Mouse (Mus musculus): ENCODE results near the gene Rflnb.

The Rflnb gene

DNA sequence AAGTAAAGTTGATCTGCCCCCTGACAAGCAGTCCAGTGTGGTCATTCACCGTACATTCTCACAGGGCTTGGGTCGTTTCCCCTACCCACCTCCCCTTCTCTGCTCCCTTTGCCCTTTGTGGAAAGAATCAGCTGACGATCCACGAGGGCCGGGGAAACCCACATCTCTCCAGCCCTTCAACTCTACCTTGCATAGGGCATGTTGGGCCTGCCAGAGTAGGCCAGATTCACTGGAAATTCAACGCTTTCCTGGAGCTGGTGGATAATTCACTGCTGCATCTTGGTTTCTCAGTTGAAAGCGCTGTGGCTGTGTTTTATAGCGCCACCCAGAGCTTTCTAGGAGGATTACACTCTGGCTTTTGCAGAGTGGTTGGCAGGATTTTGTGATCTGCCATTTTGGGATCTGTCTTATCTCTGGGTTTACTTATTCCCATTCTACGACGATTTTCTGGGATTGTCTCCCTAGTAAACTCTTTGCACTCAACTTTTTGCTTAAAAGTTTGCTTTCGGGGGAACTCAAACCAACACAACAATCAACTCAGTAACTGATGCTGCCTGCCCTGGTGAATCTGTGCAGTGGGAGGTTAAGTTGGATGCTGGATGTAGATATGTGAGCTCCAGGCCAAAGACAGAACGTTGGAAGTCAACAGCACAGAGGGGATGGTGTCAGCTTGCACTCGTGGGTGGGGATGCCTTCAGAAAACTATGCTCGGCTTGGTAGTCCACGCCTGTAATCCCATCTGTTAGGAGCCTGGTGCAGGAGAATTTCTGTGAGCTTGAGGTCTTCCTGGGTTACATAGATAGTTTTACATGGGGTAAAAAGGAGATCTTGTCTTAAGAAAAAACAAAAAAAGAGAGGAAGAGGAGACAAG is 36.4 kb downstream of the Rflnb start:
- no peak for DNase-seq (ENCODE audit: low spot score in 2 of 2)

DNA sequence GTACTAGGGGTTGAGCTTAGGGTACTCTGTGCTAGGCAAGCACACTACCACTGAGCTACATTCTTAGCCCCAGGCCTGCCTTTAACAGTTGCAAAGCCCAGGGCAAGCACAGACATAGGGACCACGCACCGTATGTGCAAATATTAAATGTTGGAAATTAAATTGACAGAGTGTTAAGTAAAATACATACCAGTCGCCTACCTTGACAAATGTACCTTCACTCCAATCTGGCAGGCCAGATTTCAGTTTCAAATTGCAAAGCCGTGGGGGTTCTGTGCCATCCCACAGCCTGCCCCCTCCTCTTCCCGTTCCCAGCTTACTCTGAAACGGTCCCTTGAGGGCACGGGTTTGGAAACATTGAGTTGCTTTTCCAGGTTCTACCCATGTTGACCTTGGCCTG is 41.6 kb downstream of the Rflnb start:
- no peak for DNase-seq (ENCODE audit: low spot score in 2 of 2)

DNA sequence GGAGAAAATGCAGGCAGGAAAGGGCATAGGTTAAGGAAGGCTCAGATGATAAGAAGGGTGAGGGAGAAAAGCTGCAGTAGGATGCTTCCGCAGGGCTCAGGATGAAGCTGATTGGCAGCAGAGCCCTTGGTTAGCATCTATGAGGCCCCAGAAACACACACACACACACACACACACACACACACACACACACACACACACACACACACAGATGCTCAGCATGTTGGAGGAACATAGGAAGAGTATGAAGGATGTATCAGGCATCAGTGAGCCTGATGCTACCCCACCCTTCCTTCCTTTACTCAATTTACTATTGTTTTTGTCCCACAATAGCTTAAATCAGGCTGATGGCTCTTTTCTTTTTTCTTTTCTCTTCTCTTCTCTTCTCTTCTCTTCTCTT is 43.0 kb downstream of the Rflnb start:
- peak; percentile 57 to 68 for DNase-seq (ENCODE audit: low spot score in 2 of 2)

DNA sequence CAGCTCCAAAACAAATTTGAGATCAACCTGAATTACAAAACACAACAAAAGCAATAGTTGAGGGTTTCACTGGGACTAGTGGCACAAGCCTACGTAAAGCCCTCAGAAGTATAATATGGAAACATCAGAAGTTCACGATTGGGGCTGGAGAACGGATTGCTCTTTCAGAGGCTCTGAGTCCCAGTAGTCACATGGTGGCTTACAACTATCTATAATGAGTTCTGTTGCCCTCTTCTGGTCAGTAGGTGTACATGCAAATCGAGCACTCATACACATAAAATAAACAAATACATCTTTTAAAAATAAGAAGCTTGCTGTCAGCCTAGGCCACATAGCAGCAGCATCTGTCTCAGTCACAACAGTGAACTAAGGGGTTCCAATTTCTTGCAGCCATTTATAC is 44.4 kb downstream of the Rflnb start:
- no peak for DNase-seq (ENCODE audit: low spot score in 2 of 2)

DNA sequence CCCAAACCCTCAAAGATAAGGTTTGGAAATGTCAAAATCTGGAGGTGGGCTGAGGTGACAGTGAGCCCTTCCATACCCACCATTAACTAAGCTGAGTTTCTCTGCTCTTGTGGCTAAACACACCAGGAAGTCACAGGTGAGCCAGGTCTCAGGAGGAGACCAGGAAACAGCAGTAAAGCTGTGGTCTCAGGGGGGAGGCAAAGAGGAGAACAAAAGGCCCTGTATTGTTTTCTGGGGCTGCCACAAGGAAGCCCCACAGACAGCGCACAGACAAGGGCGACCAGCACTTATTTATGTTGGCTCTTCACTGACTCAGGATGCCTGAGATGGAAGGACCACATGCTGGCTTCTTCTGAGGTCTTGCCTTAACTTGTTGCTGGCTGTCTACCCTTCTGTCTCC is 47.2 kb downstream of the Rflnb start:
- DNase-seq (ENCODE audit: low spot score in 2 of 2) = peak; percentile 49 to 50

DNA sequence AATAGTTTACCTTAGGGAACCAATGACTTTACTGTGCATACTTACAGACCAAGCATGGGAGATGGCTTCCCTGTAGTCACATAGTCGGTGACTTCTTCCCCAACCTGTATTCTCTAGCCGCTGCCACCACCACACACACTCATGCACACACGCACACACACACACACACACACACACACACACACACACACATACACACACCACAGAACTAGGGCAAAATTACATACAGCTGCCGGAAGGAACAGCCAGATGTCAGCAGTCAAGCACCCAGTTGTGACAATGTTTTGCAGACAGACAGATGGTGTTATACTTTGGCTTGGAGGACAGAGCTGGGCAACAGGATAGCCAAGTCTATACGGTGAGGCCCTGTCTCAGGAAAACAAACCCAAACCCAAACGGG is 49.5 kb downstream of the Rflnb start:
- DNase-seq (ENCODE audit: low spot score in 2 of 2) = peak; percentile 58 to 60

DNA sequence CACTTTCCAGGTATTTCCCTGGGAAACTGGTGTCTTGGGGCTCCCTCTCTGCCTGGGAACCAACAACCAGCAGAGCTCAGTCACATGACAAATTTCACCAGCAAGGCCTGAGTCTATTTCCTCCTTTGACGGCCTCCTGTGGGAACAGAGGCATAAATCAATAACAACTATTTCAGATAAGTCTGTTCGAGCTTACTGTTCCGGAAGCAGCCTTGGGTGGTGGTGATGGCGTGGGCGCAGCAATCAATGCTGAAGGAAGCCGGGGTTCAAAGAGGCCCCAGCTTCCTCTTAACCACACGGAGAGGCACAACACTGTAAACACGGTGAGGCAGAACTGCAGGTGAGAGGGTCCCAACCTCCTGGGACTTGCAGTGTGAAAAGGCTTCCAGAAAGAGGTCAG is 50.8 kb downstream of the Rflnb start:
- DNase-seq (ENCODE audit: low spot score in 2 of 2) = peak; percentile 92 to 93

DNA sequence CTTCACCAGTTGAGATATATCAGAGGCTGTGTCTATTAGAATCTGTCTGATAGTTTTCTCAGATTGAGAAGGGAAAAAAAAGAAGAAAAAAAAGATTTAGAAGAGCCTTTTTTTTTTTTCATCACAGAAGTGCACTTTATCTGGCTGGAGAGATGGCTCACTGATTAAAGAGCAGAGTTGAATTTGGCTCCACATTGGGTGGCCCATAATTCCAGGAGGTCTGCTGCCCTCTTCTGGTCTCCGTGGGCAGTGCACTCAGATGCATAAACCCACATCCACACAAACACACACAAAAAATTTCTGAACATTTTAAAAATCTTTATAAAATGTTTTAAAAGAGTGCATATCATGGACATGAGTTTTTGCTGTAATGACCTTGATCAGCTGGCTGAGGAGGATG is 53.6 kb downstream of the Rflnb start:
- no peak for DNase-seq (ENCODE audit: low spot score in 2 of 2)

DNA sequence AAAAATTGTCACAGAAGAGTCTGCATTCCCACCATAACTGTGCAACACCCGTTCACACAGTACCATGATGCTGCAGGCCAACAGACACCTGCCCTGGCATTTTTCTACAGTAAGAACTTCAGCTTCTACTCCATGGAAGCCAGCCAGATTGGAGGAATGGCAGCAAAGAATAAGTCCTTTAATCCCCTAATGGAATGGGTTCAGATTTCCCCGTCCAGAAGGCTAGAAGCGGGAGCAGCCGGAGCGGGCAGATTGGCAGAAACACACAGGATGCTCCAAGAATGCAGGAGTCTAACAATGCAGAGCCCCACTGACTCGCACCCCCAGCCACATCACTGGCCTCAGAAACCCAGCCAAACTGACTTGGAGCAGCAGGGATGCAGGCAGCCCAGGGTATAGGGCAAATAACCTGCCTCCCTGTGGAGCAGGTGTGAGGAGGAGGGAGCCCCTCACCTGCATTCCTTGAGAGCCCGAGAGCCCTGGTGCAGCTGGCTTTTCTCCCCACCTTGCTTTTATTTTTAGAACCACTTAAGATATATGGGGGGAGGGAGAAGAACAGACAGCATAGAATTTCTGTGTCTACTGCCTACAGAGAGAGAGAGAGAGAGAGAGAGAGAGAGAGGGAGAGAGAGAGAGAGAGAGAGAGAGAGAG is 54.5 kb downstream of the Rflnb start:
- no peak for DNase-seq (ENCODE audit: low spot score in 2 of 2)

DNA sequence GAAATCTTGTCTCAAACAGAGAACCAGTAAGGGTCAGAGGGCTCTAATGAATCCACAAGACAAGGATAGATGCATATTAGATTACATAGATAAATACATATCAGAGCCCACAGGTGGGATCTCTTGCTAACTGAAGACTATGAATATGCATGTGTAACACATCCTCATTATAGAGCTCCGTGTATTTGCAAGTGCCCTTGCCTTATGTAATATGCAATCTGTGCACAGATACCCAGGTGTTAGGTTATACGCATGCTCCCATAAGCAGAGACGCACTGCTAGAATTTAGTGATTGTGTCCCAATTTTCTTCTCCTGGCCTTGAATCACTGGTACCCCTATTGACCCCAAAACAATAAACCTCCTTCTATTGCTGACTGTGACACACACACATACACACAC is 55.4 kb downstream of the Rflnb start:
- no peak for DNase-seq (ENCODE audit: low spot score in 2 of 2)

DNA sequence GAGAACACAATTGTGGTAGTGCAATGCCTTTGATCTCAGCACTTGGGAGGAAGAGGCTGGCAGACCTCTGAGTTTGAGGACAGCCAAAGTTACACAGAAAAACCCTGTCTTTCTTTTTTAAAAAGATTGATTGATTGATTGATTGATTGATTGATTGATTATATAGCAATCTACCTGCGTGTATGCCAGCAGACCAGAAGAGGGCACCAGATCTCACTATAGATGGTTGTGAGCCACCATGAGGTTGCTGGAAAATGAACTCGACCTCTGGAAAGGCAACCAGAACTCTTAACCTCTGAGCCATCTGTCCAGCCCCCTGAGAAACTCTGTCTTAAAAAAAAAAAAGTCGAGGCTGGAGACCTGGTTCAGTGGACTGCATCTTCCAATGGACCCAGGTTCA is 57.0 kb downstream of the Rflnb start:
- DNase-seq (ENCODE audit: low spot score in 2 of 2) = no peak
